Mouse (Mus musculus) ES-E14 (cell line): ENCODE data around the gene Map3k5.

Source experiments
- HCFC1 ChIP-seq: IDR thresholded peaks from 2 replicates; pipeline ENCODE4 v1.6.1; 2012; ENCODE audit warnings: low read length, inconsistent platforms, borderline replicate concordance; ENCODE audit not compliant: insufficient read depth
- ZNF384 ChIP-seq: IDR thresholded peaks from 2 replicates; pipeline ENCODE4 v1.6.1; 2012; ENCODE audit warnings: low read depth, low read length, inconsistent platforms

DNA sequence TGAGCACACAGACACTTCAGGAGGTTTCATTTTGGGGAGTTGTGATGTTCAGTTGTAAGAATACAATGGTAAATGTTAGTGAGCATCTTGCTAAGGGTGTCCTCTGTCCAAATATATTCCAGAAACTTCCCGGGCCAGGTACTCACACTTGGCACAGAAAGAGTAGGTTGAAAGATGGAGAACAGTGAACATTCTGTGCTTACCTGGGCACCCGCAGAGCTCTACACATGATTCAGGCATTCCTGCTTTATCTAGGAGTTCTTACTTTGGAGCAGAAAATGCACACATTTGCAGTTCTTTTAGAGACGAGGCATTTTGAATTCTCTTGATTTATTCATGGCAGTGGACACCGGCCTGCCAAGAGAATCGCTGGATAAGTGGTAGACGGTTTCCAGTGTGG is 32.3 kb downstream of the Map3k5 start:
- TF ChIP-seq HCFC1 (no peak), ZNF384 (no peak)
